Mouse (Mus musculus): ENCODE data around the gene Omp. TPM values are rescaled to one million over a fixed set of nuclear protein-coding genes. Genes with fewer than 3 reads are reported as not detected.
A peak's percentile ranks its signal among the peaks of the same experiment; 100 is the strongest.
"Not testable (repeated sequence)": the region's sequence is repeated elsewhere in the genome, so short reads cannot be mapped to it uniquely, and the experiment has no call there.

The Omp gene
- 0.25 and 0.37 TPM in 2 replicates for polyA plus RNA-seq (2015; fragmentation: Nextera tagmentation; extraction: Ambion mirVana)

DNA sequence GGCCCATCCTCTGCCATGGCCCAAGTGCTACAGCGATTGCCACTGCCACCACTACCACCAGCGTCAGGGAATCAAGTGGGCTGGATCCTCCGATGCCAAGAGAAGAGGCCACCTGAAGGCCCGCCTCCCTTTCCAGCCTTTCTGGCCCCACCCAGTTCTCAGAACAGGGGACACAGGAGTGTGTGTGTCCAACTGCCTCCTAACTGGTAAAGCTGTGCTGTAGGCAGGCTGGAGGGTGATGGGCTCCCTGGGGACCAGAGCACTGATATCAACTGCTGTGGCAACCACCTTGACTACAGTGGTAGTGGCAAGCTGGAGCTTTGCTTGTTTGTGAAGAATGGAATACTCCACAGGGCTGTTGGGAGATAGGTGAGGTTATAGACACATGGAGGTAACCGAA lies at the start of gene Omp:
TSS of gene Omp (minus strand) at position 101 of the 400 bp plus-strand sequence.
- H3K4me2 ChIP-seq (replicated peaks), result no peak within 1 kb of the TSS
- H3K27me3 ChIP-seq, result no peaks in the 10 kb centered on the region
- no peak within 1 kb of the TSS for H3K4me3 ChIP-seq
- no peaks in the 10 kb centered on the region for H3K36me3 ChIP-seq
- 99% methylated on average over 5 of the region's 5 CpGs for WGBS
- H3K27ac ChIP-seq, result no peak within 1 kb of the TSS
- ATAC-seq (ENCODE audit: low FRiP score, low read depth), result no peak
- H3K9ac ChIP-seq, result no peak within 1 kb of the TSS; the same call in 1 of the 2 replicates
- no peaks in the 10 kb centered on the region for H3K9me3 ChIP-seq
- H3K4me1 ChIP-seq, result peaks cover 14% of the 10 kb centered on the region

DNA sequence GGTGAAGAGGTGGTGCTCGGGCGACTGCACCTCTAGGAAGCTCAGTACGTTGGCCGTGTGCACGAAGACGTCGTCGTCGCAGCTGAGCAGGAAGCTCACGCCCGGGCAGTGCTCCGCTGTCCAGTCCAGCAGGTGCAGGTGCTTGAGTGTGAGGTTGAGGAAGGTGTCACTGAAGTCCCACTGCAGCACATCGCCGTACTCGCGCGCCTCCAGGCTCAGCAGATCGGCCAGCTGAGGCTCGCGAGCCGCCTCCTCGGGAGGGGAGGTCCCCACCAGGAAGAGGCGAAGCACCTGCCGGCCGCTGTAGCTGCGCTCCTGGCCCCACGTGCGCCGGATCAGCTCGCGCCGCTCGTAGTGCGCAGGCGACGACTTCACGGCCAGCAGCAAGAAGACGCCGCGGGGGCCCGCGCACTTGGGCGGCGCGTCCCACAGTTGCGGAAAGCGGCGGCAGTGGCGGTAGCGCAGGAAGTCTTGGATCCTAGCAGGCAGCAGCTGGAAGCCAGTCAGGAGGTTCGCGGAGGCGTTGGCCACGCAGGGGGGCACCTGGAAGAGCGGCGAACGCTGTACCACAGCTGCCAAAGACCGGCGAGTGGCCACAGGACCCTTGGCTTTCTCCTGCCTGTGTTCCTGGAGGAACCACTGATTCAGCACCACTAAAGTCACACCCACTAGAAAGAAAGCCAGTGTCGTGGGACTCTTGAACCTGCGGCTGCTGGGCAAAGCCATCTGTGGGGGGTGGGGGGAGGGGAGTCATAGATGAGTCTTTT lies 48.9 kb upstream of the Omp start:
- no peak for ATAC-seq (ENCODE audit: low FRiP score, low read depth)
- H3K27ac ChIP-seq, result no peak overlapping the region
- peaks cover 69% of the 10 kb centered on the region for H3K27me3 ChIP-seq
- H3K9ac ChIP-seq, result peak overlapping the region; percentile 37
- peaks cover 14% of the 10 kb centered on the region for H3K4me1 ChIP-seq
- WGBS, result 2% methylated on average over 61 of the region's 61 CpGs
- H3K4me2 ChIP-seq (replicated peaks), result peak overlapping the region; percentile 75
- no peaks in the 10 kb centered on the region for H3K9me3 ChIP-seq
- H3K4me3 ChIP-seq, result peak overlapping the region; percentile 37
- H3K36me3 ChIP-seq, result no peaks in the 10 kb centered on the region

DNA sequence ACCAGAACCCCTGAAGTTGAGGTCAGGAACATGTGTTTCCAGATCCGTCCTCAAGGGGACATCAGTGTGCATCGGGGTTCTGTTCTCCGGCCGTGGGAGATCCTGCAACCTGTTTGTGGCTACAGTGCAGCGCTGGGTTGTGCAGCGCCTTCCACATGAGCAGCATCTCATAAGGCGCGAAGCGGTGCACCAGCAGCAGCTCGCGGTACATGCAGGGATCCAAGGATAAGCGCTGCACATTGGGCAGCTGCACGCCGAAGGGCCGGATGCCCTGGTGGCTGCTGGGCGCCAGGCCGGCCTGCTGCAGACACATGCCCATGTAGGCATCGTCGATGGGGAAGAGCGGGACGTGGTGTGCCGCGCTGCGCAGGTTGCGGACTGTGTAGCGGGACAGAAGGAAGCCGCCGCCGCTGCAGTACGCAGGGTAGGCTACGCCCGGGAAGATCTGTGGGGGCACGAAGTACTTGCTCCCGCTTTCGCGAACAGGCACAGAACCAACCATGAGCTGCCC lies 48.3 kb upstream of the Omp start:
- peaks cover 67% of the 10 kb centered on the region for H3K27me3 ChIP-seq
- peak overlapping the region; percentile 37; the same call in 1 of the 2 replicates for H3K9ac ChIP-seq
- H3K4me2 ChIP-seq (replicated peaks), result peak overlapping the region; percentile 75
- no peak overlapping the region for H3K27ac ChIP-seq
- no peaks in the 10 kb centered on the region for H3K36me3 ChIP-seq
- peaks cover 14% of the 10 kb centered on the region for H3K4me1 ChIP-seq
- 5% methylated on average over 36 of the region's 36 CpGs for WGBS
- peak; percentile 48; the same call in 1 of the 2 replicates for ATAC-seq (ENCODE audit: low FRiP score, low read depth)
- H3K4me3 ChIP-seq, result peak overlapping the region; percentile 37
- H3K9me3 ChIP-seq, result no peaks in the 10 kb centered on the region

DNA sequence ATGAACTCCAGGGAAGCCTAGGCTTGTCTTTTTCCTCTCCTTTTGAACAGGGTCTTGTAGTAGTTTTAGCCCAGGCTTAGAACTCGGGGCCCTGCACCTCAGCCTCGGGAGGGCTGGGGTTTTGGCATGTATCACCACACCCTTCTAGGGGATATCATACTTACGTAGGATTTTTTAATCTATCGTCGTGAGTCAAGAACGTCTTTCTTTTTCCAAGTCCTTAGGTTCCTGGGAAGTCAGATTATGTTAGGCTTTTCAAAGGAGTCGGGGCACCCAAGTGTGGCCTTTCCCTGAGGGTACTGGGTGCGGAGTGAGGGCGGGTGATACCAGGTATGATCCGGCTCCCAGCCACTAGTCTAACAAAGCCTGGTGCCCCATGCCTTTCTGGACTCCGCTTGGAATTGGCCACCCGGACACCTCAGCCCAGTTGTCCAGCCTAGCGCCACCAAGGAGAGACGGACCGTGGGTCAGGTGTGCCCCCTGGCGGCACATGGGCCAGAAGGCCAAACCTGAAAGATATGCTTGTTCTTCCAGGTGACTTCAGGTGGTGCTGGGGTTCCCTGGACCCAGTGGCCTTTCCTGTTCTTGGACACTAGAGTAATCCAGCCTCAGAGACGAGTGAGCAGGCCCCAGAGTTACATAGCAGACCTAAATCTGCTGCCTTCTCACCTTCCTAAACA lies 46.4 kb upstream of the Omp start:
- no peak for ATAC-seq (ENCODE audit: low FRiP score, low read depth)
- WGBS, result 61% methylated on average over 17 of the region's 17 CpGs
- no peak overlapping the region for H3K27ac ChIP-seq
- H3K4me3 ChIP-seq, result no peak overlapping the region
- no peak overlapping the region for H3K9ac ChIP-seq
- no peak overlapping the region for H3K4me2 ChIP-seq (replicated peaks)
- H3K9me3 ChIP-seq, result no peaks in the 10 kb centered on the region
- H3K4me1 ChIP-seq, result peaks cover 14% of the 10 kb centered on the region
- H3K27me3 ChIP-seq, result peaks cover 58% of the 10 kb centered on the region
- no peaks in the 10 kb centered on the region for H3K36me3 ChIP-seq

DNA sequence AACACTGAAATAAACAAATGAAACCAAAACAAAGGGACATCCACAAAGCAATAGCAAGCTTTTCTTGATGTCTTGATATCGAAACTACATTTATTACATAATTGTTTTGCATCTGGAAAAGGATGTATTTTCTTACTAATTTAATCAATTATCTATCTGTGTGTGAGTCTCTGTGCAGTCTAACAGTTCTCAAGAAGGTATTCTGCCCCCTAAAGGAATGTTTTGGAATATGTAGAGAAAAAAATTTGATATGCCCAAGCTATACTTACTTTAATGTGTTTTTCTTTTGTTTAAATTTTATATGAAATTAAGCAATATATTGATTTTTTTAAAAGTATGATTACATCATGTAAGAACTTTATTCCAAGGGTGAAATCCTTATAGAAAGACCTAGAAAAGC lies 45.3 kb upstream of the Omp start:
- Histone ChIP-seq H3K4me3 (no peak overlapping the region), H3K27me3 (peaks cover 46% of the 10 kb centered on the region), H3K9ac (no peak overlapping the region), H3K9me3 (no peaks in the 10 kb centered on the region), H3K36me3 (no peaks in the 10 kb centered on the region), H3K4me2 (replicated peaks) (no peak overlapping the region), H3K4me1 (peaks cover 14% of the 10 kb centered on the region), H3K27ac (no peak overlapping the region)
- WGBS, result 85% methylated on average over 1 of the region's 1 CpGs
- no peak for ATAC-seq (ENCODE audit: low FRiP score, low read depth)

DNA sequence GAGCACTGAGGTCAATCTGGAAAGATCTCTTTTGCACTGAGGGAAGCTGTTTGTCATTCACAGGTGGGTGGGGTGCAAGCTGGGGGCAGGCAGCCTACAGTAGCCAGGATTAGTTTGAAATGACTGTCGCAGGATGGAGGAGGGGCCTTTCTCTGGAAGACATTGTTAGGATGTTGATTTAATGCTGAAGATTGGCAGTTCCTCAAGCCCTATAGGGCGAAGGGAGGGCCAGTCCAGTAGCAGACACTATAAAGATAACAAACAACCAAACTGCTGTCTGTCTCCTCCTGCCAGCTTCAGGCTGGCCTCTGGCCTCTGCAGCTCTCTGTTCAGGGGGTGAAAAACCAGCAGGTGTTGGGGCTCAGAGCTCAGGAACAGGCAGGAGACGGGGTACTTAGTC lies 44.4 kb upstream of the Omp start:
- Histone ChIP-seq H3K9ac (no peak overlapping the region), H3K36me3 (no peaks in the 10 kb centered on the region), H3K9me3 (no peaks in the 10 kb centered on the region), H3K27ac (no peak overlapping the region), H3K4me1 (peaks cover 14% of the 10 kb centered on the region), H3K27me3 (peaks cover 38% of the 10 kb centered on the region), H3K4me2 (replicated peaks) (no peak overlapping the region), H3K4me3 (no peak overlapping the region)
- ATAC-seq (ENCODE audit: low FRiP score, low read depth), result no peak
- 42% methylated on average over 3 of the region's 3 CpGs for WGBS

DNA sequence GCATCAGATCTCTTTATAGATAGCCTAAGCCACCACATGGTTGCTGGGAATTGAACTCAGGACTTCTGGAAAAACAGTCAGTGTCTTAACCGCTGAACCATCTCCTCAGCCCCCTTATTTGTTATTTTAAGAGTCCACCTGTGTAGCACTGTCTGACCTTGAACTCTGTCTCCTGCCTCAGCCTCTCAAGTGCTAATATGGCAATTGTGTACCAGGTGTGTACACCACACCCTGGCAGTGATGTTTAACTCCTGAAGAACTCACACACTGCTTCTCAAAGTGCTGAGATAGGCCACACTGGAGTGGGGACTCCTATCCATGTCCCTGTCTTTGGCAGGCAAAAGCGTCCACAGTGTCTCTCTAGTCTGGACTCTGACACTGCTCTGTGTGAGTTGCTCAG lies 43.4 kb upstream of the Omp start:
- H3K4me1 ChIP-seq, result peaks cover 5% of the 10 kb centered on the region
- no peak for ATAC-seq (ENCODE audit: low FRiP score, low read depth)
- H3K9ac ChIP-seq, result no peak overlapping the region
- no peak overlapping the region for H3K4me2 ChIP-seq (replicated peaks)
- H3K36me3 ChIP-seq, result no peaks in the 10 kb centered on the region
- no peak overlapping the region for H3K4me3 ChIP-seq
- H3K9me3 ChIP-seq, result no peaks in the 10 kb centered on the region
- WGBS, result 85% methylated on average over 2 of the region's 2 CpGs
- H3K27me3 ChIP-seq, result peaks cover 27% of the 10 kb centered on the region
- no peak overlapping the region for H3K27ac ChIP-seq

DNA sequence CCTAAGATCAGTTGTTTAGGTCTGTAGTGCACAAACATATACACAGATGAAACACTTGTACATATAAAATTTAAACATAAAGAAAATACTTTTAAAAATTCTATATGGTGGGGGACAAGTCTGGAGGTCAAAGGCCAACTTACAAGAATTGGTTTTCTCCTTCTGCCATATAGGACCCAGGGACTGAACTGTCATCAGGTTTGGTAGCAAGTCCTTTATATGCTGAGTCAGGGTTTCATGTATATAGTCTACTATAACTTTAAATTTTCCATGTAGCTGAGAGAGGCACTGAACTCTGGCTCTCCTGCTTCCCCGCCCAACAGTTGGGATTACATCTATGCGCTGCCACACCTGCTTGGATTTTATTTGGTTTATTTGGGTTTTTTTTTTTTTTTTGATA lies 42.9 kb upstream of the Omp start:
- Histone ChIP-seq H3K4me3 (no peak overlapping the region), H3K9ac (no peak overlapping the region), H3K36me3 (no peaks in the 10 kb centered on the region), H3K27me3 (peaks cover 23% of the 10 kb centered on the region), H3K27ac (no peak overlapping the region), H3K4me2 (replicated peaks) (no peak overlapping the region), H3K9me3 (no peaks in the 10 kb centered on the region), H3K4me1 (peaks cover 1% of the 10 kb centered on the region)
- ATAC-seq (ENCODE audit: low FRiP score, low read depth), result no peak
- 89% methylated on average over 2 of the region's 2 CpGs for WGBS

DNA sequence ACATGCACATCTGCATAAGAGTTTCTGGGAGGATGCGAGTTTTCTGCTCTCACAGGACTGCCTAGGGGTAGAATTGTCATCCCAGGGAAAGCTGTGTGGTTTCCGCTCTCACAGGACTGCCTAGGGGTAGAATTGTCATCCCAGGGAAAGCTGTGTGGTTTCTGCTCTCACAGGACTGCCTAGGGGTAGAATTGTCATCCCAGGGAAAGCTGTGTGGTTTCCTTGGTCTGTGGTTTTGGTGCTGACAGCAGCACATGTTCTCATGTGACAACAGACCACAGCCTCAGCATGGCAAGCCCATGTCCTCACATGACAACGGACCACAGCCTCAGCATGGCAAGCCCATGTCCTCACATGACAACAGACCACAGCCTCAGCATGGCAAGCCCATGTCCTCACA lies 42.0 kb upstream of the Omp start:
- not testable (repeated sequence) for H3K9ac ChIP-seq; H3K36me3 ChIP-seq; H3K4me3 ChIP-seq; H3K9me3 ChIP-seq; H3K27ac ChIP-seq; H3K4me2 ChIP-seq (replicated peaks); H3K4me1 ChIP-seq; ATAC-seq (ENCODE audit: low FRiP score, low read depth)
- H3K27me3 ChIP-seq, result peaks cover 14% of the 10 kb centered on the region
- WGBS, result 72% methylated on average over 3 of the region's 3 CpGs

DNA sequence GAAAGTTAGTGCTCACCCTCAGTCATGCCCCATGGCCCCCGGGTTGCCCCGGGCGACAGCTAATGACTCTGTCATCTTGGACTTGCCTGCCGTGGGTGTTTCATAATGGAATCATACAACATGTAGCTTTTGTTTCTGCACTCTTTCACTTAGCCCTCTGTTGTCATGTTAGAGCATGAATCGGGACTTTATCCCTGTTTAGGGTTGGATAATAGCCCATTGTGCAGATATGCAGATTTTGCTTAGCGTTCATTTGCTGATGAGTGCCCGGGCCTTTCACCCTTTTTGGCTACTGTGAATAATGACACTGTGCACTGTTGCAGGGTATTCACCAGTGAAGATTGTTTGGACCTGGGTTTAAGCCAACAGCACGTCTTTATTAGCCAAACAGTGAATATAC lies 41.3 kb upstream of the Omp start:
- H3K4me2 ChIP-seq (replicated peaks), result no peak overlapping the region
- WGBS, result 81% methylated on average over 8 of the region's 8 CpGs
- no peak for ATAC-seq (ENCODE audit: low FRiP score, low read depth)

DNA sequence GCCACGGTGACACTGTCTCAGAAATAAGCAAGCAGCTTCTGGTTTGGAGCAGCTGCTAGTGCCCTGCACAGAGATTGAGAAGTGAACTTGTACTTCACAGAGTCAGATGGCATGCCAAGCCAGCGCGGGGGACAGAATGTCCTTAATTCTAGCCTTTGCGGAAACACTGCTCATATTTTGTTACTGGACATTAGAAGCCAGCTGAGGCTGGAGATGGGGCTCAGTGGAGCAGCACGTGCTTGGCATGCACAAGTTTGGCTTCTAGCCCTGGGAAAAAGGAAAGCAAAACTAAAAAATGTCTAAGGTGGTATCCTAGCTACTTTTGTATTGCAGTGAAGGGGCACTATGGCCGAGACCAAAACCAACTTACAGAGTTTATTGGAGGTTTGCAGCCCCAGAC lies 40.0 kb upstream of the Omp start:
- Histone ChIP-seq H3K27ac (no peak overlapping the region), H3K9me3 (no peaks in the 10 kb centered on the region), H3K36me3 (no peaks in the 10 kb centered on the region), H3K9ac (no peak overlapping the region), H3K4me3 (no peak overlapping the region), H3K4me2 (replicated peaks) (no peak overlapping the region), H3K4me1 (no peaks in the 10 kb centered on the region), H3K27me3 (no peaks in the 10 kb centered on the region)
- WGBS, result 84% methylated on average over 6 of the region's 6 CpGs
- ATAC-seq (ENCODE audit: low FRiP score, low read depth), result no peak

More for the DNA sequence above, 41.3 kb upstream of the Omp start:
- H3K4me1 ChIP-seq, result no peaks in the 10 kb centered on the region
- no peaks in the 10 kb centered on the region for H3K36me3 ChIP-seq
- H3K27me3 ChIP-seq, result peaks cover 7% of the 10 kb centered on the region
- H3K9ac ChIP-seq, result no peak overlapping the region
- H3K27ac ChIP-seq, result no peak overlapping the region
- no peaks in the 10 kb centered on the region for H3K9me3 ChIP-seq
- no peak overlapping the region for H3K4me3 ChIP-seq

DNA sequence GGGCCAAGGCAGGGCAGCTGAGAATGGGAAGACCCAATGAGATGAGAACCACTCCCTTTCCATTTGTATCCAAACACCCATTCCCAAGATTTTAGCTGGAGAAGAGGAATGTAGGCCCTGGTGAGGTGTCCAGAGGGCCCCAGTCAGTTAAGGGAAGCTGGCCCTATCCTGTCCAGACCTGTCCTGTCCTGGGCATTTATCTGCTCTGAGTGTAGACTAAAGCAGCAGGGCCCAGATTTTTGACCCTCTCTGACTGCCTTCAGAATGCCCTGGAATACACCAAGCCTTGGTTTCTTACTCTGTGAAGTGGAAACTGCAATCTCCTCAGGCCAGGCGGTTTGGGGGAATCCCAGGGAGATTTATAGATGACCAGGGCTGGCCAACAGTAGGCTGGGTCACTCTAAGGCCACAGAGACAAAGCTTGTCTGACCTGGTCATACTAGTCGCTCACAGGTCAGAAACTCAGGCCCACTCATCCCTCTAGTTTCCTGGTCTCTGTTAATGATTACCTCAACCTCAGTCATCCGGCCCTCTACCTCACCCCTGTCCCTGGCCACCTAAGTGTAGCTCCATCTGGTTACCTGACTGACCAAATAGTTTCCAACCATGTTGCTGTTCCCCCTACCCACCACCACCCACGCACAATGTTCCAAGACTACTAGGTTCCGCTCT lies 33.4 kb upstream of the Omp start:
- peaks cover 10% of the 10 kb centered on the region for H3K4me1 ChIP-seq
- 86% methylated on average over 5 of the region's 5 CpGs for WGBS
- peak overlapping the region; percentile 76 for H3K9ac ChIP-seq
- ATAC-seq (ENCODE audit: low FRiP score, low read depth), result peak; percentile 21; the same call in 1 of the 2 replicates
- H3K4me2 ChIP-seq (replicated peaks), result peak overlapping the region; percentile 80
- no peaks in the 10 kb centered on the region for H3K27me3 ChIP-seq
- H3K9me3 ChIP-seq, result no peaks in the 10 kb centered on the region
- peak overlapping the region; percentile 79 for H3K4me3 ChIP-seq
- H3K27ac ChIP-seq, result no peak overlapping the region
- no peaks in the 10 kb centered on the region for H3K36me3 ChIP-seq
